Mouse (Mus musculus) bone marrow, adult 2 months (tissue): ENCODE data around the gene Barx1. TPM values are rescaled to one million over a fixed set of nuclear protein-coding genes. Genes with fewer than 3 reads are reported as not detected.

ENCODE experiments used
- H3K27ac ChIP-seq: fragments of 200-500 bp; 2 replicates; pipeline ENCODE4 v1.5.1; 2012; ENCODE audit warnings: low read depth, mild to moderate bottlenecking, control low read depth, inconsistent platforms, low read length; ENCODE audit not compliant: control insufficient read depth, poor library complexity, insufficient read depth
- H3K4me1 ChIP-seq: fragments of 200-500 bp; 2 replicates; pipeline ENCODE4 v1.6.1; 2011; ENCODE audit warnings: low read length; ENCODE audit not compliant: control insufficient read depth, insufficient read depth
- H3K4me3 ChIP-seq: fragments of 200-500 bp; replicated peaks from 2 replicates; pipeline ENCODE3; 2011; ENCODE audit warnings: mild to moderate bottlenecking, low read depth, low read length, control low read depth; ENCODE audit not compliant: control insufficient read depth
- CTCF ChIP-seq: fragments of 200-500 bp; IDR thresholded peaks from 2 replicates; pipeline ENCODE4 v1.5.1; 2011; ENCODE audit warnings: low read length, control low read depth; ENCODE audit not compliant: control insufficient read depth, insufficient read depth
- POLR2A ChIP-seq: fragments of 200-500 bp; IDR thresholded peaks from 2 replicates; pipeline ENCODE4 v1.6.1; 2011; ENCODE audit warnings: low read depth, mild to moderate bottlenecking, control low read depth, low read length, borderline replicate concordance; ENCODE audit not compliant: control insufficient read depth
- WGBS: fragments of 180-500 bp; shearing (Covaris S2); methylation state at CpG from one replicate; pipeline ENCODE4 v1.1.7; 2018; 5-methylcytosine and 5-hydroxymethylcytosine counted together
- polyA plus RNA-seq: library from polyadenylated mRNA; stranded (reverse); fragments of >200 nt; gene quantifications from 2 replicates; pipeline ENCODE4 v1.2.4, GENCODE M21; 2011; ENCODE audit warnings: low replicate concordance; ENCODE audit not compliant: missing spikeins, insufficient read depth, insufficient read length

Barx1 gene
- polyA plus RNA-seq, 1 experiment, result not detected

GRCm38 (mm10) chr13:48686666-48687065, 23.9 kb downstream of the Barx1 start:
- WGBS, result 65% methylated on average over 5 of the region's 5 CpGs
- TF ChIP-seq CTCF (no peak), POLR2A (no peak)
- Histone ChIP-seq H3K4me3 (no peak overlapping the region), H3K4me1 (no peaks in the 10 kb centered on the region), H3K27ac (no peak overlapping the region)

- TF ChIP-seq POLR2A (no peak), CTCF (no peak)
- no peak overlapping the region for H3K27ac ChIP-seq
- H3K4me3 ChIP-seq, result no peak overlapping the region
- 16% methylated on average over 2 of the region's 2 CpGs for WGBS
- H3K4me1 ChIP-seq, result no peaks in the 10 kb centered on the region
Observed at GRCm38 (mm10) chr13:48691991-48692390, 29.2 kb downstream of the Barx1 start.

- Histone ChIP-seq H3K4me1 (no peaks in the 10 kb centered on the region), H3K4me3 (no peak overlapping the region), H3K27ac (no peak overlapping the region)
- TF ChIP-seq POLR2A (no peak), CTCF (no peak)
- 73% methylated on average over 27 of the region's 27 CpGs for WGBS
Observed at GRCm38 (mm10) chr13:48694090-48695064, 31.6 kb downstream of the Barx1 start.

- 16% methylated on average over 21 of the region's 21 CpGs for WGBS
Observed at GRCm38 (mm10) chr13:48706385-48706951, 43.7 kb downstream of the Barx1 start.

DNA sequence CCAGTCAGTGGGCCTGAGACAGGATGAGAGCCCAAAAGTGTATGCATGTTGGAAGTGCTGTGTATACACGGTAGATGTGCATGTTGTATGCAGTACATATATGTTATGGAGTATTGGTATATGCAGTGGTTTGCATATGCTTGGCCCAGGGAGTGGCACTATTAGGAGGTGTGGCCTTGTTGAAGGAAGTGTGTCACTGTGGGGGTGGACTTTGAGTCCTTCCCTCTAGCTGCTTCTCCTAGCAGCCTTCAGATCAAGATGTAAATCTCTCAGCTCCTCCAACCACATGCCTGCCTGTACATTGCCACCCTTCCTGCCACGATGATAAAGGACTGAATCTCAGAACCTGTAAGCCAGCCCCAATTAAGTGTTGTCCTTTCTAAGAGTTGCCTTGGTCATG, 49.9 kb downstream of the Barx1 start:
- H3K4me1 ChIP-seq, result no peaks in the 10 kb centered on the region
- no peak overlapping the region for H3K27ac ChIP-seq
- TF ChIP-seq CTCF, result no peak
- no peak for TF ChIP-seq POLR2A
- 51% methylated on average over 2 of the region's 2 CpGs for WGBS
- H3K4me3 ChIP-seq, result no peak overlapping the region

More at GRCm38 (mm10) chr13:48706385-48706951, 43.7 kb downstream of the Barx1 start:
- TF ChIP-seq CTCF (no peak), POLR2A (no peak)
- no peaks in the 10 kb centered on the region for H3K4me1 ChIP-seq
- no peak overlapping the region for H3K4me3 ChIP-seq
- no peak overlapping the region for H3K27ac ChIP-seq

- WGBS, result 59% methylated on average over 4 of the region's 4 CpGs
- TF ChIP-seq CTCF (peak; percentile 33; the same call in 1 of the 2 replicates), POLR2A (no peak)
- H3K27ac ChIP-seq, result no peak overlapping the region
Observed at GRCm38 (mm10) chr13:48716075-48716474, 53.3 kb downstream of the Barx1 start.

More at GRCm38 (mm10) chr13:48716075-48716474, 53.3 kb downstream of the Barx1 start:
- H3K4me1 ChIP-seq, result no peaks in the 10 kb centered on the region
- H3K4me3 ChIP-seq, result no peak overlapping the region

Other genes starting within 250 kb of the Barx1 start
- 1.4 and 3.3 TPM in 2 replicates for gene Zfp169, start 149.5 kb upstream of the Barx1 start, polyA plus RNA-seq
- not detected in 2 replicates for gene A830005F24Rik, start 149.4 kb upstream of the Barx1 start, polyA plus RNA-seq
- 1.1 and 5.8 TPM in 2 replicates for gene Ptpdc1, start 37.3 kb upstream of the Barx1 start, polyA plus RNA-seq
- gene Phf2, start 208.1 kb downstream of the Barx1 start, polyA plus RNA-seq, result 8.6 and 11.8 TPM in 2 replicates